Mouse (Mus musculus) adrenal gland, postnatal 4 days (tissue): ENCODE data around the gene Spata33. TPM values are rescaled to one million over a fixed set of nuclear protein-coding genes. Genes with fewer than 3 reads are reported as not detected.
"Not testable (repeated sequence)": the region's sequence is repeated elsewhere in the genome, so short reads cannot be mapped to it uniquely, and the experiment has no call there.

Source experiments
- DNase-seq, 2 experiments: peaks; one replicate each; pipeline ENCODE4 v3.0.0; 2021 to 2022; ENCODE audit warnings: low spot score in 2 of 2, mixed read lengths in 2 of 2
- total RNA-seq, 2 experiments: library from RNA; stranded (reverse); gene quantifications; 2 replicates each; pipeline ENCODE4 v1.2.3; 2021

The Spata33 gene
- total RNA-seq, 2 experiments from 2014 or later = 4.0 to 4.5 TPM

DNA sequence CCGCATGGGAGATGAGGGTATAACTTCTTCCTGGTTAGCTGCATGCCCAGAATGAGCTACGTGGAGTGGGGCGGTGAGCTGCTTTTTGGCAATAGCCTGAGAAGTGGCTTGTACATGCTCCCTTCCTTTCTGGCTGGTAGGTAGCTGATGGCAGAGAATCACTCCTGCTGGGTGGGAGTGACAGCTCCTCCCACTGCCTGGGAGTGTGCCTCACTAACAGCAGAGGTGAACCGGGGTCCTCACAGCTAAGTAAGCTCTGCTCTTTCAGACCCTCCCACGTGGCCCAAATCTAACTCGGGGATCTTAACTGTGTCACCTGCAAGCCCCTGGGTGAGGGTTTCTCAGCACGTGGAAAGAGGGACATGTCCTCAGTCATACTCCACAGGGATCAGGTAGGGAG is 19.9 kb downstream of the Spata33 start:
- DNase-seq = no peak

DNA sequence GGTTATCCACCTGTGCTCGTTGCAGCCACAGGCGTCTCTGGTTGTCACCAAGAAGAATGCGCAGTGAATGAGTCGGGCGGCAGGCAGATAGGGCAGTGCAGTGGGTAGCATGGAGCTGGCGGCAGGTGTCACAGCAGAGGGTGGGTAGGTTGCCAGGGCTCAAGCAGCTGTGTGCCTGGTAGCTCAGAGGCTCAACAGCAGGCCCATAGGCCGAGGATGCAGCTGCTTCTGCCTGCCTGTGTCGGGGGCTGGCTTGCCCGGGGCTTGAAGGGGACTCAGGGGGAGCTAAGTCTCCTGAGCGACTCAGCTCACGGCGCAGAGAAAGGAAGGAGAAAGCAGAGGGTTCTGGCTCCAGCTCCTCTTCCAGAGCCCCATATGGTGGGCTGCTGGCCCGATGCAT is 20.7 kb downstream of the Spata33 start:
- DNase-seq = no peak

DNA sequence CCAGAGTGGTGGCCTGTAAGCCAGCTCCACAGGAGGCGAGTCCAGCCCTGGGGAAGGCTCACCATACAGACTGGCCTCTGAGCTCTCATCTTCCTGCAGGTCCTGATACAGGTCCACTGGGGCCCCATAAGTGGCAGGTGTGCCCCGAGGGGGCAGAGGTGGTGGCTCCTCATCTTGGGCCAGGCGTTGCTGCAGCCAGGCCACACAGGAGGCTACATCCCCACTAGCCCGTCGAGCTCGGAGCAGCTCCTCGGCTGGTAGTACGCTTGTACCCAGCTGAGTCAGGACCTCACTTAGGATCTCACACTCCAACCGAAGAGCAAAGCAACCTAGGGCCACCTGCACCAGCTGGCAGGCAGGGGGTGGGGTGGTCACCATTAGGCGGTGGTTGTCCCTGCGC is 21.1 kb downstream of the Spata33 start:
- DNase-seq = no peak

DNA sequence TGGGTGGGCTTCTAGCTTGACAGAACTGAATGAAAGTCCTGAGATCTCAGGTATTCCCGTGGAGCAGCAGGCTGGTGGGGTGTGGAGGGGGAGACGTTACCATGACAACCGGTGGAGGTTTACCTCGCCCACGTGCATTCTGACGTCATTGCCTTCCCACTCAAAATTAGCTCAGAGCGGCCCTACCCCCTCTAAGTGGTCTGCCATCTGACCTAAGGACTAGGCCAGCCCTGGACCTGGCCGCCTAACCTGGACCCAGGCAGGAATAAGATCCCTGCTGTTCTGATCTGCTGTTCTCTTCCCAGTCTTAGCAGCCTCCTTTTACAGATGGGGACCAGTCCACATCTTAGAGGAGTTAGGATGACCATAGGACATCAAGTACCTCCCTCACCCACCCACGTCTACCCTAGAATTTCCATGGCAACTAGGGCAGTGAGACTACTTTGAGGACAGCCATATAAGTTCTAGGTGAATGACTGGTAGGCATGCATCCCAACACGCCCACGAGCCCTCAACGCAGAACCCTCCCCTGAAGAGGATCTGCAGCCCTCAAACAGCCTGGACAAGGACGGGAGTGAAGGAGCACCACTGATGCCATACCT is 22.4 kb downstream of the Spata33 start:
- DNase-seq = no peak

DNA sequence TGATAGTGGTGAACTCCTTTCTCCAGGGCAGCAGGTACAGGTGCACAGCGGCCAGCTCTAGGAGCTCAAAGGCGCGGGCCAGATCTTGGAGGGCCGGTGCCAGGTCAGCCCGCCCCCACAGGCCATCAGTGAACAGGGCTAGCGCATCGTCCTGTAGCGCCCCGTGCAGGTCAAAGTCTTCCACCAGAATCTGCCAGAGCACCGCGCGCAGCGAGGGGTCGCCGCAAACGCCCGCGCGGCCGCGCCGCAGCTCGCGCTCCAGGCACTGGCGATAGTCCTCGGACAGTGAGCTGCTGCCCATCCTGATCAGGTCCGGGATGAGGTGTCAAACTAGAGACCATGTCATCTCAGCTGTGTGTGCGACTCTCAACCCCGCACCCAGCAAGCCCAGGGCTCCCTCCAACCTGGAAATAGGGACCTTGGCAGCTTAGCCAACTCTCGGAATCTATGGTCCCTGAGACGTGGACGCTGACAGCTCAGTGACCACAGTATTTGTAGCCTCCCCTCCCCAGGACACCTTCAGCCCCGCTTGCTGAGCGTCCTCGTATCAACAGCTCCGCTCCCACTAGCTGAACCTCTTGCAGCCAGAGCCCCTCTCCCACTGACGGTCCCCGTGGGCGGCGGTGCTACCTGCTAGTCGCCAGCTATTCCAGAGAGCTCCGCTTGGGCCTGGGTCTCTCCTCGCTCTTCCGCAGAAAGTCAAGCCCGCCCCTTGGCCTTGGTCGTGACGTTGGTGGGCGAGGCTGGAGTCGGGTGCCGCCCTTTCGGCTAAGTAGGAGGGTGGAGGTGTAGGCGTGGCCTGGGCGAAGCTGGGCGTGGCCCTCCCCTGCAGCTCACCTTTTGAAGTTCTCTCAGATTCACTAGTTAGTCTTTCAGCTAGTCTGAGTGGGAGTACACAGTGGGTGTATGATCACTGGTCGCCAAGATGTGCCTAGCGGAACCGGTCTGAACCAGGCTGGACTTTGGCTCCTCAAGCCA is 23.2 kb downstream of the Spata33 start, which contains the start of gene Spata2l:
Gene Spata2l, minus strand, starts transcription at position 714 of the 978 bp plus-strand sequence.
- DNase-seq = peak; percentile 78

DNA sequence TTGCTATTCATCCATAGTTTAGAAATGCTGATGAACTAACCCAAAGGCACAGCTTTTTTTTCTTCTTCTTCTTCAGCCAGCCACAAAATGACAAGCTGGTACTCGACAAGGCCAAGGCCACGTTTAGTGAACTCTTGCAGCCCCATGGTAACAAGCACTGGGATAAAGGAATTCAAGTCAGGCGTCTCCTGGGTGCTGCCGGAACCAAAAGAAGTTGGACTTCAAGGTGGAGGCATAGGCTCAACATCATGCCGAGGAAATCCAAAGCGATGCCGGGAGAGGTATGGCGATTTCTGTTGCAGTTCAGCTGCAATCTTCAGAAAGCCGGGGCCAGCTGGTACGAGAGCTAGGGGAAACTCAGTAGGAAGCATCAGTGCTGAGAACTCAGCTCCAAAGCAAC is 26.8 kb downstream of the Spata33 start:
- no peak for DNase-seq

DNA sequence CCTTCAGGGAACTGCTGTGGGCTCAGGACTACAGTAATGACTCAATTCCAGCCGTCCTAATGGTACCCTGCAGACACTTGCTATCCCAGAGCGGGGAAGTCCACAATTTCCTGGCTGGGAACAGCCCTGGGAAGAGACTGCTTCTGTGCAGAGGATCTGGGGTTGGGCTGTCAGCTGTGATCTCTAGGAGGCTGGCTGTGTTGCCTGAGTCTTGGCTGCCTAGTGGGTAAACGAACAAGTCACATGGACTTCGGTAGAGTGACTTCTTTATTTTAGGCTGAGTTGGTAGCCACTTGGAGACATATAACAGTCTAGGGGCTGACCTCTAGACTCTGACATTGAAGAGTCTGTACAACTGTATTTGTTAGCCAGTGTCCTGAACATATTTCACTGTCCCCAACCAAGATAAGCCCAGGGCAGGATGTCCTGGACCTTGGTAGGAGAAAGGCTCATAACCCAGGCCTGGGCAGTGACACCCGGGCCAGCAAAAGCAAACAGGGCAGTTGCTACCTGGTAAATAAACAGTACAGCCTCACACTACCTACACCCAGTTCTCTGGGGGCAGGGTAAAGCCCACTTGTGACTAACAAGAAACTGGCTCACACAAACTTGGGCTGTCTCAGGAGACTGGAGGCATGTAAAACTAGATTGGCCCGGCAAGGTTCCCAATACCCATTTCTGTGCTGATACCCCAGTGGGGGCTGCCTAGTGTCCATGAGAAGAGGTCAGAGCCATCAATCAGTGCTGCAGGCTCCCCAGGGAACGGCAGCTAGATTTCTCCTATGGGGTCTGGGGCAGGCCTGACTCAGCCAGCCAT is 29.7 kb downstream of the Spata33 start:
- DNase-seq = no peak

DNA sequence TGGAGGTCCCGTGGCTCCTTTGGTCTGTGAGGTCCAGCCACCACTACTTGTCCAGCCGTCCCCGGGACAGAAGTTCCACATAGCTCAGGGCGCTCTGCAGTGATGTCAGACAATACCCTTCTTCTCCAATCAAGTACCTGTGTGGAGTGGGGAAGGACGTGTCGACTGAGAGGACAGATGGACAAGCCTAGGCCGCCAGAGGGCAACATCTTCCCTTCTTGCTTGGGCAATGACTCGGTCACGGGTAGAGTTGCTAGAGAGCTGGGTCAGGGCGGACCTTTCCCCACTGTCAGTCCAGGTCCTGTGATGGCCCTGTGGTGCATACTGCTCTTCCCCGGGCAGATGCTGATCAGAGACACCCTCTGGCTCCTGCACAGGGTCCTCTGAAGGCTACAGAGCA is 30.4 kb downstream of the Spata33 start:
- no peak for DNase-seq

DNA sequence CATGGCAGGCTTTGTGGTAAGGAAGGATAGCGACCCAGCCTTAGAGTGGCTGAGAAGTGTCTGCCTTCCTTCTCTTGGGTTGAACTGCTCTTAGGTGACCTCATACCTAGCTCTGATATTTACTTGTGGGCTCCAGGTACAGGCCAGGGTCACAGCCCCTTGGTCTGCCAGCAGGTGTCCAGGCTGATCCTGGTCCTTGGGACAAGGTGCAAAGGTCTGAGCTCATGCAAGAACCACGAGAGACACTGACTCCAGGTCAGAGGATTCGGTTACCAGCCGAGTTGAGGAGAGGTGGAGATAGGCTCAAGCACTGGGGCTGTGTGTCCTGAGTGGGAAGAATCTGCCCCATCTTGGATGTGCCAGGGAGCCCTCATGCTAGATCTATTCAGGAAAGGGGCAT is 31.8 kb downstream of the Spata33 start:
- no peak for DNase-seq

DNA sequence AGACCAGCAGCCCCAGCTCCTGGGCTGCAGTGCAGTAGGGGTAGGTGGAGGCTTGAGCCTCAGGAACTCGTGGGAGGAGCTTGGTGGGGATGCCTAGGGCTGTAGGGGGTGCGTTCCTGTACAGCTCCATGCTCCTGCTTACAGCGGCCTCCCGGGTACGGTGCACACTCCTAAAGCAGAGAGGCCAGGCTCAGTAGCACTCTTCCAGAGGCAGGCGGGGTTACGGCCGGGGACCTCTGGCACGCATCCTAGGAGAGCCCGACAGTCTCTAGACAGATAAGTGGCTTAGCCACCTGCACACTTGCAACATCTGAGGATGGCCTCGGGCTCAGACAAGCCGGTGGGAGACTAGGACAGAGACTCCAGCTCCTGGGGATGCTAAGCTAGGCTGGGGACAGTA is 32.9 kb downstream of the Spata33 start:
- no peak for DNase-seq

DNA sequence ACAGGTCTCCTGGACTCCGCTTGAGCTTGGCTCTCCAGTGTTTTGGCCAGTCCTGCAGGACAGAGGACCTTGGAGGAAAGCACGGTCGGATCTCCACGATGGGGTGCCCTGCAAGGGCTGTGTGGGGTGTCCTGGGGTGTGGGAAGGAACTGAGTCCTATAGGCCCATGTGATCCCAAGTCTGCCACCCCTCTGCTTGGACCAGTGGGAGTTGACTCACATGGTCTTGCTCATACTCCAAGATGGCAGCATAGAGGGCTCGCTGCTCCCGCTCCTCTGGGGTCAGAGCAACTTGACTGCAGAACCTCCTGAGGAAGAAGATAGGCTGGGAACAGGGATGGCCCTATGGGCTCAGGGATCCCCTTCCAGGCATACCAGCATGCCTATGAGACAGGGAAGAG is 35.1 kb downstream of the Spata33 start:
- DNase-seq = no peak

DNA sequence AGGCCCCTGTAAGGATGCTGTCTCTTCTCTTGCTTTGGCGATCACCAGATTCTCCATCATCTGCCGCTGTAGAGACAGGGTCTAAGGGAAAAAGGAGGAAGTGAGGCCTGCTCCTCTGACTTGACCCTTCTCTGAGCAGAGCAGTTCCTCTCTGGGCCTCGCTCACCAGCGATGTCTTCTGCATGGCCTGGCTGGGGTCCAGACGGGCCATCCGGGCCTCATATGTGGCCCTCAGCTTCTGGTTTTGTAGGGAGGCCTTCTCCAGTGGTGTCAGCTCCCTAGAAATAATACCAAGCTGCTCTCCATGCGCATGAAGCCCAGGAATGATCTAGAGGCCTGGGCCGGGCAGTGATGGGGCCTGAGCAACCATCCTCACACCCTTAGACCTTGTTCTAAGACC is 36.0 kb downstream of the Spata33 start:
- DNase-seq = no peak

DNA sequence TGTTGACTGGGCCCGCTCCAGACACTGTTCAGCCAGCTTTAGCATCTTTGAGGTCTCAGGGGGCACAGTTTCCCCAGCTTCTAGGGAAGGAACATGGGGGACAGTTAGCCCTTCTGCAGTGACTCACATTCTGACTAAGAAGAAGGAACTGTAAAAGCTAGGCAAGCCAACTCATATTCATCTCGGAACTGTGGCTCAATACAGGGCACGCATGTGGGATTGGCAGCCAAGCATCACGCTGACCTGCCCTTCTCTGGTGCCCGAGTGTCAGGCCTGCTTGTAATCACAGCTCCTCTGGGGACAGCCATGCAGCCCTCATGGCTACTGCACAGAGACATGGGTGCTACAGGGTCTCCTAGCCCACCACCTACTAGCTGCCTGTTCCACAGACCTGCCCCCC is 38.3 kb downstream of the Spata33 start:
- no peak for DNase-seq

DNA sequence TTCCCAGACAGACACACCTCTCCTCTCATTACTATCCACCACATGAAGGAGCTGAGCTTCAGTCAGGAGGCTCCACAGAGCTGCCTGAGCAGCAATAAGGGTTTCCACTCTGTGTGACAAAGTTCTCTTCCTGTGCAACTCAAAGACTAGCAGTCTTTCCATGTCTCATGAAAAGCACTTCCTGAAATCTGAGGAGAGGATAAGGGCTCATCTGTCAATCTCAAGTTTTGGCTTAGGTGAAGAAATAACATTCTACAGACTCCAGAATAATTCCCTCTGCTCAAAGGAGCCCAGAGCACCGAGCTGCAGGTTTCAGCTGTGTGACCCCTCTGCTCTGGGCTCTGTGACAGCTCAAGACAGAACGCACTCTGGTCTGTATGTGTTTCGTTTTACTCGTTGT is 40.3 kb downstream of the Spata33 start:
- no peak for DNase-seq

DNA sequence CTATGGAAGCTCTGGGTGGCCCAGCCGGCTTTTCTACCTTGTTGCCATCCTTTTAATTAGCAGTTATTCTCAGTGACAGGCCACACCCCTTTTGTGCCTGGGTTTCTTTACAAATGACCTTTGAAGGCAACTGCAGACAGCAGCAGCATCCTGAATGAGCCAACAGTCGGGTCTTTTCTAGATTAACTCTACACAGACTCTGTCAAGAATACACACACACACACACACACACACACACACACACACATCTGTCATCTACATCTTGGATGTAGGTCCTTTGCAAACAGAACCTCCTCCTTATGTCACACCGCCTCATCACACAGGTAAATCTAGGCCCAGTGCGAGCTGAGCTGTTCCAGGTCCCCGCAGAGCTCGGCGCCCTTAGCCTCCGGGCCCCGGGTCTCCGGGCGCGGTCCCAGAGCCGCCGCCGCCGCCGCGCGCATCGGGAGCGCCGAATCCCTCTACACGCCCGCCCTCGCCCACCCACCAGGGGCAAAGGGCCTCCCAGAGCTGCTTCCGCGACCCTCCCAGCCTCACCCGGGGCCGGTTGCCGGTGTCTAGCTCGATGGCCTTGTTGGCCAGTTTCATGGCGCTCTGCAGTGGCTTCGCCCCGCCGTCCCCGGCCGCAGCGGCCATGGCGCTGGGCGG is 40.9 kb downstream of the Spata33 start:
- no peak for DNase-seq

DNA sequence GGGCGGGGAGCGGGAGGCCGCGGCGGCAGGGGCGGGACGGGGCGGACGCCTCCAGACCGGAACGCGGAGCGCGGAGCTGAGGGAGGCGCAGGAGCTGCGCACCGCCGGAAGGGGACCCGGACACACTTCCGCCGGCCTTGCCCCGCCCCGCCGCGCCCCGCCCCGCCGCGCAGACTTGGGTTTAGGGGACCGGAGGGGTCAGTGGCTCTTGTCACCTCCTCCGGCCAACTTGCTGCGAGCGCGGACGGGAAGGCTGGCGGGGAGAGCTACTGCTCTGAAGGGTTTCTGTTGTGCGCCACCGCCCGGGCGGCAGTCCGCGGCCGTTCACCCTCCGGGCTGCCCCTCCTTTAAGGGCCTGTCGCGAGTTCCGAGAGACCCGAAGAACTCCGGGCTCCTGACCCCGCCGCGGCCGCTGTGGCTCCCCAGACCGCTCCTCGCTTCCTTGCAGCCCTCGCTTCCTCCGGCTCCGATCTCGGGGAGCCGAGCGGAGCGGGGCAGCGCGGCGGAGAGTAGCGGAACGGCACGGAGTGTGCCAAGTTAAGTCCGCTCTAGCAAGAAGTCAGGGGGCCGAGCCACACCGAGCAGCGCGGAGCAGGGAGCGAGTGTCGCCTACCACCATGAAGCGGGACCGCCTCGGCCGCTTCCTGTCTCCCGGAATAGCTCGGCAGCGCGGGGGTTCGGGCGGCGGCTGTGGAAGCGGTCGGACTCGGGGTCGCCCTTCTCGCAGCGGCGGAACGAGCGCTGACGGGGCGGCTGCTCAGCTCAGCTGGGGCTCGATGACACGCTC is 41.7 kb downstream of the Spata33 start, which contains the start of the genes Zfp276 and Vps9d1:
Gene Zfp276, plus strand, starts transcription at position 97 of the 787 bp plus-strand sequence.
Gene Vps9d1, minus strand, starts transcription at position 250 of the 787 bp plus-strand sequence.
- DNase-seq = peak; percentile 83 to 84

DNA sequence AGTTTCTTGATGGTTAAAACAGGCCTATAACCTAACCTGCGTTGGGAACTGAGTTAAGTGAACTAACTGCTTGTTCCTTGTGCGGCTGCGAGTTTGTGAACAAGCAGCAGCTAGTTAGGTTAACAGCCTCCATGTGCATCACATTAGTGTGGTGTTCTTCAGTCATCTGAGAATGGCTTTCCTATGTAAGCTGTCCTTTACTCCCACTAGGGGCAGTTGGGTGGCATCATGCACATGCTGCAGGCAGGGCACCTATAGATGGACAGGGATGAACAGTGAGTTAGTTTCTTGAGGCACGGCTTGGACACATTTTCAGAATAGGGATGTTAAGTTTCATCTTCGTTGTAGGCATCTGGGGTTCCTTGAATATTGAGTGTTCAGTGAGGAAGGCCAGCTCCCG is 42.5 kb downstream of the Spata33 start:
- DNase-seq = no peak

DNA sequence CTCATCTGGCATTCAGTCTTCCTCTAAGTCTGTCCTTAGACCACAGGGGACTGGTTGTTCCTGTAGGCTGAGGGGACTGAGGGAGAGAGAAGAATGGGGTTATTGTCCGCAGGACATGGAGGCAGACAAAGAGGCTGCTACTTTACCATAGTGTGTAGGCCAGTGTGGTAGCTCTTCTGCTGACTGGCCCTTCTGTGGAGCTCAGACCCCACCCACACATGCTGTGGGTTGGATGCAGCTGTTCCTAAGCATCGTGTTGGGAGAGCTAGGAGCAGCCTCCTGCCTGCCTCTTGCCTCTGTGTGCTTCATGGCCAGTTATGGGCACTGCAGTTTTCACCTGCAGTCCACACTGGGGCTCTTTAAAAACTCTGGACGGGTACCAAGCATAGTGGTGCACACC is 44.5 kb downstream of the Spata33 start:
- no peak for DNase-seq

DNA sequence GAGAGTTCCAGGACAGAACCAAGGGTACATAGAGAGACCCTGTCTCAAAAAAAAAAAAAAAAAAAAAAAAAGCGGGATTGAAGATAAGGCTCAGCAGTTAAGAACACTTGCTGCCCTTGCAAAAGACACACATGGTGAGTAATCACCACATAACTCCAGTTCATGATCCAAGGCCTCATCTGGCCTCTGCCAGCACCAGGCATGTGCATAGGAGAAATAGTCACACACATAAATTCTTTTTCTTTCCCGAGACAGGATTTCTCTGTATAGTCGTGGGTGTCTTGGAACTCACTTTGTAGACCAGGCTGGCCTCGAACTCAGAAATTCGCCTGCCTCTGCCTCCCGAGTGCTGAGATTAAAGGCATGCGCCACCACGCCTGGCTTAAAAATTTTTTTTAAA is 45.0 kb downstream of the Spata33 start:
- DNase-seq = not testable (repeated sequence)
